Mouse (Mus musculus): ENCODE results near the gene Carnmt1.

DNA sequence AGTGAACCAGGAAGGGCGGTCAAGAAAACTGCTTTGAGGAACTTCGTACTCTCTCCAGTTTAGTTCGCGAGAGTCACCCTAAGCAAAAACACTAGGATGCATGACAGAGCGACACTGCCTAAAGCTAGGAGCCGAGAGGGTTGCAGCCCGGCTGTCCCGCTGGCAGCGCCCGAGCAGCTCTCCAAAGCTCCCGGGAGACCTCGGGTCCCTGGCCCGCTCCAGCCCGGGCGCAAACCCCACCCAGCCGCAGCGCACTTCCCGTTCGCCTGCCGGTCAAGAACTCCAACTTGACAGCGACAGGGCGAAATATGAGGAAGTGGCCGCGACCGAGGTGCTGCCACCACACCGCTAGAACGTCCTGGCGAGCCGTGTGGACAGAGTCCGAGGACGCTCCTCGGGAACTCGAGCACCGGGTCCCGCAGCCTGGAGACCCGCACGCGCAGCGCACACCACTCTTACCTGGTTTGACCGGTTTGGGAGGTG, 39.4 kb upstream of the Carnmt1 start:
- no peak for TF ChIP-seq CTCF (IDR thresholded peaks at IDR 0.05; ENCODE audit: low read depth)
- no peak for TF ChIP-seq EP300 (optimal IDR thresholded peaks at IDR 0.05)
